Mouse (Mus musculus) B cell, adult 2 months (primary cell): Measurements from ENCODE around the gene Kcnip1.

Source experiments
- DNase-seq, 2 experiments: peaks; one replicate each; pipeline ENCODE4 v3.0.0; 2022

The Kcnip1 gene

GRCm38 (mm10) chr11:33821331-33821730, 171.6 kb downstream of the Kcnip1 start:
- no peak for DNase-seq

DNA sequence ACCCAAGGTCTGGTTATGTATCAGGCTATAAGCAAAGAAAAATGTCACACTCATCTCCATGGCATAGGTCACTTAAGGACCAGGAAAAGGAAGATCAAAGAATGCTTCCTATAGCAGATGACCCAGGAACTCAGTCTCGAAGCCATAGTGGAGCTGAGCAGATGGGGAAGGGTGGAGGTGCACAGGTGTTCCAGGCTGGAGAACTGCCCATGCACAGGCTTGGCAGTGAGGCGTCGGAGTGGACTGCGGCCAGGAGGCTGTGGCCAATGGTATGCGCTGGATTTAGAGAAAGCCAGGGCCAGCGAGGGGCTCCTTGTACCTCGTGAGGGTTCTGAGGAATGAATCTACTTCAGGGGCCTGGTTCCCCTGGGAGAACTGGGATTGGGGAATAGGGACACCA, 172.1 kb downstream of the Kcnip1 start:
- no peak for DNase-seq

DNA sequence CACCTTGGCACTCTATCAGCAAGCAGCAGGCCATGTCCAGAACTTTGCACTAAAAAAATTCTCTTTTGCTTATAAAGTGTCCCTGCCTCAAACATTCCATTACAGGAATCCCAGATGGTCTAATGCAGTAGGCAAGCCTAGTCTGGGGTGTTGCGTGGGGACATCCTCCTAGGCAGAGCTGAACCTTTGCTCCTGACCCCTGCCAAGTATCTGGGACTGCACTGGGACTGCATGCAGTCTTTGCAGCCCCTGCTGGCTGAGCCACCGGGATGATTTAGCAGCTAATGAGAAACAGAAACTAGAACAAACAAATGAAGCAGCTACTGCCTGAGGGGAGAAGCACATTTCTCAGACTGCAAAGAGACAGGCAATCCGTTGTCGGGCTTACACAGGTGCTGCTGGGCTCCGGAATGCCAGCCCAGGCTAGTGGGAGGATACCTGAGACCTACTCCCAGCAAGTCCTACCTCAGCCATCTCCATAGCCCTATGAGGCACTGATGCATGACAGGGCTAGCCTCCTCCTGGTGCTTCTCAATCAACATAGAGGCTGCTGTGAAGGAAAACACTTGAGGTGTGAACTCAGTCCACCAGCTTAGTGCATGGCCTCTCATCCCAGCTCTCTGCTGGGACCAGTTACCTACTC, 174.0 kb downstream of the Kcnip1 start:
- DNase-seq, result no peak

DNA sequence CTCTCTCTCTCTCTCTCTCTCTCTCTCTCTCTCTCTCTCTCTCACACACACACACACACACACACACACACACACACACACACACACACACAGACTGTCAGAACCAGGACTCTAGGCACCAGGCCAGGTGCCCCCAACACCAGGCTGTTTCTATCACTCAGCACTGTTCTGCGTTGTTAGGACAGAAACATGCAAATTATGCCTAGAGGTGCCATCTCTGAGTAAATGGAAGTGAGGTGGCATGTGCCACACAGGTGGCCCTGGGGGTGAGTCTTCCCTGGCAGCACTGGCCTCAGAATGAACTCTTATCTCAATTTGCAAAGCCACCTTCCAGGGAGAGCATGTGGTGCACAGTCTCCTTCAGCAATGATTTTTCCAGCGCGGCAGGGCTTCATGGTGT, 176.9 kb downstream of the Kcnip1 start:
- no peak for DNase-seq

DNA sequence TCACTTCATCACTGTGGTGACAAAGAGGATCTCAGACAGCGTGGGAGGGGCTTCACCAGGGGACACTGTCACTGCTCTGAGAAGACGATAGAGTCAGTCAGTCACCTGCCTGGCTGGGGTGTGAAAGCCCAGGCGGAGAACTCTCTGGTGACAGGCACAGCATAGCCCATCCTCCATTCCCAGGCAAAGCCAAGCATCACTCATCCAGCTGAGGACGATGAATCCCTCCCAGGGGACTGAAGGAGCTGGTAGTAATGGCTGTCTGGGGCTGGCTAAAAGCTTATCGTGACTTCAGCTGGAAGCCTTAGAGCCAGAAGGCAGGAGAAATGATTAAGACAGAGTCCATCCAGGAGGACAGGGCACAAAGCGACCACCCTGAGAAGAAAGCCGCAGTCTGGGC, 182.8 kb downstream of the Kcnip1 start:
- no peak for DNase-seq

DNA sequence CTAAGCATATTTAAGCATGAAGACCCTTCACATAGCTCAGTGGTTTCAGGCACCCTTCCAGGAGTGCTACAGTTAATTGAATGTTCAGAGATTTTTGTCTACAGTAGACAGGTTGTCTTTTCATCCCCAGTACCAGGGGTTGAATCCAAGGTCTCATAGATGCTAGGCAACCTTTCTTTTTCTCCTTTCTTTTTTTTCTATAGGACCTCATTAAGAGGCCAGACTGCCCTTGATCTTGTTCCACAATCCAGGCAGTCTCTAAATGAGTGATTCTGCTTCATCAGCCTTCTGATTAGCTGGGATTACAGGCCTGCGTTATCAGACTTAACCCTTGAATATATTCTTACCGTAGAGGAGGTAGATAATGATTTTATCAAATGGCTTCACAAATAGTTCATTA, 189.9 kb downstream of the Kcnip1 start:
- DNase-seq, result no peak

GRCm38 (mm10) chr11:33800436-33801088, 192.4 kb downstream of the Kcnip1 start:
- no peak for DNase-seq

- no peak for DNase-seq
These were observed 193.0 kb downstream of the Kcnip1 start for GRCm38 (mm10) chr11:33799933-33800332.

GRCm38 (mm10) chr11:33798094-33798648, 194.8 kb downstream of the Kcnip1 start:
- DNase-seq, result no peak

GRCm38 (mm10) chr11:33787362-33787761, 205.6 kb downstream of the Kcnip1 start:
- DNase-seq, result peak in 1 of 2 experiments; percentile 2

- no peak for DNase-seq
These were observed 206.4 kb downstream of the Kcnip1 start for GRCm38 (mm10) chr11:33786572-33786971.

DNA sequence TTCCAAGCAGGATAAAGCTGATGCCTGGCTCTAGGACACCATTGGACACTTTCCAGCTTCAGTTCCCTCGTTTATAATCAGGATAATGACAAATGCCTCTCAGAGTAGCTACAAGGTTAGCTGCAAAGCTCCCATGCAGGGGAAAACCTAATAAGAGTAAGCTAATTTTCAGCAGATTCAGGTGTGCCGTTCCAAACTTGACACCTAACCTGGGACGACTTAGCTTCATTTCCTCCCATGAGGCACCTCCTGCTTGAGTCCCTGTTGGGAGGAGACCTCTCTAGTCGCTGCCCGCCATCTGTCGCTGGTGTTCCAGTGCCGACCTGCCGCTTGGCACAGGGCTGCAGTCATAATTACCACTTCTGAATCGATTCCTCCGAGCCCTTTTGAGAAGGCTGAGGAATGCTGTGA, 211.4 kb downstream of the Kcnip1 start:
- no peak for DNase-seq

DNA sequence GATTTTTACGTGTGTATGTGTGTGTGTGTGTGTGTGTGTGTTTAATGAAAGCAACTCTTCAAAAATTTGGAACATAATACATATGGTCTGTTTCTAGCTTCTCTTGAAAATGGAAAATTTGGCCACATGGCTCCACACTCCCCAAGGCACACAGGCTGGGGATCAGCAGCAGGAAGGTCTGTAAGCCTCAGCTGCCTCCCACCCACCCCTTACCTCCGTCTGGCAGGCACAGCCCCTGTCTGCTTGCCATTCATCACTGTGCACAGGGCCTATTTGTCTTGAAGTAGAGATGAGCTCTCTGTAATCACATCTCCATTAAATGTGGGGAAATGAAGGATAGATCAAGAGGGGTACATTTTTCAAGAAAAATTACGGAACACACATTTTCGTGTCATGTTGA, 212.7 kb downstream of the Kcnip1 start:
- DNase-seq, result no peak

GRCm38 (mm10) chr11:33772615-33773141, 220.3 kb downstream of the Kcnip1 start:
- no peak for DNase-seq

GRCm38 (mm10) chr11:33772043-33772442, 220.9 kb downstream of the Kcnip1 start:
- no peak for DNase-seq

DNA sequence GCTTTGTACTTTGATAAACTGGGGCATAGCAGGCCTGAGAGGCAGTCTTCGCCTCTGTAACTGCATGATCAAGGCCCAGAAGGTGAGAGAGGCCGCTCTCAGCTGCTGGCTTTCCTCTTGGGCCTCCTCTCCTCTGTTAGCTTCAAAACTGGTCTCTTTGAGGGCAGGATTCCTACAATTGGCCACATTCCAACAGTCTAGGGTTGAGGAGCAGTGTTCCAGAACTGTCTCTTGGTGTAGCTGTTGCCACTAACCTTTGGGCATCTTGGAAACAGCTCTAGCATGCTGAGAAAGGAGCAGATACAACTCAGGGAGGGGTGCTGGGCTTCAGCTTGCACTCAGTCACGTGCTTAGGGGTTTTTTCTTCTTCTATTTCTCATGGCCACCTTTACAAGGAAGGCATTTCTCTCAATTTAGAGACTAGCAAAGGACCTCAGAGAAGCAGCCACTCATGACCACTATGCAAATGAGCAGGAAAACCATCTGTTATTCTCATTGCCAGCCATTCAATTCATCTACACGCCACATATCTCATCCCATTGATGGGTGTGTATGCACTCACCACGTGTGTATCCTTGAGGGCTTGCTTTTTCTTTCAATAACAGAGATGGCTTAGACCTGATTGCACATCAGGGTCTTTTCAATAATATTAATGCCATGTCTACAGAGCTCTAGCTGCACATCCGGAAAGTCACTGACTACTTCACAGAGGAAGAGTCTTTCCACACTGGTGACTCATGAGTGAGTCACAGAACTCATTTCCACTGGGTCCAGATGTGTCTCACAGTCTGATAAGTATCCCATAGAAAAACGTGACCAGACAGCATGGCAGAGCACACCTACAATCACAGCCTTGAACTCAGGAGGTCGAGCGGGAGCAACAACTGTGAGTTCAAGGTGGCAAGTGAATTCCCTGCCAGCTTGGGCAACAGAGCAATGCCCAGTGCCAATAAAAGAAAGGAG, 225.7 kb downstream of the Kcnip1 start:
- peak; percentile 2 for DNase-seq

DNA sequence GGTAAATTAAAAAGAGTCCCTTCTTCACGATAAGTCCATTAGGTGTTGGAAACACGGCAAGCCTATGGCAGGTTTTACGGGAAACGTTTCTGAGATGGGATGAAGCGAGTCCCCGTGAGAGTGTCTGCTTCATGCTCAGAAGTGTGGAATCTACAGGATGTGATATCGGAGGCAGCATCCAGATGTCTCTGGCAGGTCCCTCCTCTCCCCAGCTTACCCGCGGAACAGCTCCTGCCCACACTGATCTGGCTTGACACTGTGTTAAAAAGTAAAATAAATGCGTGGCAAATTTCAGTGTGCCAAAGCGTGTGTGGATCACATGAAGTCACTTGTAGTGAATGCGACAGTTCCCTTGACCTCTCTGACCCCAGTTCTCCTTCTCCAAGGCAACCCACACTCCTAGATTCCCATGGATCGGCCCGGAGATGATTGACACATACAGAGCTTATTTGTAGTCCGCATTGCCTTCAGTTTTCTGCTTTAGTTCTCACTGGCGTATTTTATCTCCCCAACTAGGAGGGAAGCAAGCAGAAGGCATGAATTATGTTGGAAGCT, 231.7 kb downstream of the Kcnip1 start:
- DNase-seq, result no peak

DNA sequence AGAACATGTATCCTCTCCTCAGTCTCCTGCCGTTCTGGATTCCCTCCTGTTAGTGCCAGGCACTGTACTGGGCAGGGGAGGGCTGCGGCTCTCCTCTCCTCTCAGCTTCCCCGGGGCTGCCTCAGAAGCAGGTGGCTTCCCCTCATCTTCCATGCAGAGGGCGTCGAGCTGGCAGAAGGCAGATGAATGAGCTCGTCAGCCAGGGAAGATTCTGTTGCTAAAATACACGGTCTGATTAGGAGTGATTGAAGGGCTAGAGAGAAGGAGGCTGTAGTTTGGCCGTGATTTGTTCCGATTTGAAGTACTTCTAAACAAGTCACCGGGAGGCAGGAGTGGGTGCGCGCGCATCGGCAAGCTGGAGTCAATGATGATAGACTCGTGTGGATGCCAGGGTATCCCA, 236.3 kb downstream of the Kcnip1 start:
- no peak for DNase-seq

GRCm38 (mm10) chr11:33752431-33752873, 240.5 kb downstream of the Kcnip1 start:
- DNase-seq, result no peak

DNA sequence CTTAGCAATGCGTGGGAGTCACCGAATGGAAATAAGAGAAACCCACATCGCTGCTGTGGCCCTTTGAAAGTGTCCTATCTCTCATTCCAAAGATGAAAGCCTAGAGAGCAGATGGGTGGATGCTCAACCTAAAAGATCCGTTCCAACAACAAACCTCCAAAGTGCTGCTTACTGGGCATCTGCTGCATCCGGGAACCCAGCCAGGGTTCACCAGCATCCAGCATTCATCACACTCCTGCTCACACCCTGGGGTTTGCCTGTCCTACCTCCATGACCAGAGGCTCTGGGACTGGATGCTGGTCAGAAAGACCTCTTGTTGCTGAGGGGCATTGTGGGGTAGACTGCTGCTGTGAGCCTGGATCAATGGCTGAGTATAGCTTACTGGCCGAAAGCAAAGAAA, 241.4 kb downstream of the Kcnip1 start:
- DNase-seq, result no peak

GRCm38 (mm10) chr11:33749979-33750378, 243.0 kb downstream of the Kcnip1 start:
- DNase-seq, result no peak

GRCm38 (mm10) chr11:33749408-33749807, 243.5 kb downstream of the Kcnip1 start:
- no peak for DNase-seq

- no peak for DNase-seq
These were observed 244.2 kb downstream of the Kcnip1 start for GRCm38 (mm10) chr11:33748754-33749153.
